Mouse (Mus musculus) WW6 (cell line): ENCODE results near the gene Ubr1.

Experiments used
- DNase-seq: peaks from one replicate; pipeline ENCODE4 v3.0.0-alpha.2; 2013; ENCODE audit warnings: low read depth, low spot score

Ubr1 gene

GRCm38 (mm10) chr2:120860699-120861098, 109.8 kb downstream of the Ubr1 start:
- no peak for DNase-seq

GRCm38 (mm10) chr2:120858131-120858530, 112.4 kb downstream of the Ubr1 start:
- DNase-seq, result no peak

- no peak for DNase-seq
Observed at GRCm38 (mm10) chr2:120853151-120853550, 117.4 kb downstream of the Ubr1 start.

- no peak for DNase-seq
Observed at GRCm38 (mm10) chr2:120852626-120853025, 117.9 kb downstream of the Ubr1 start.

- peak; percentile 89 for DNase-seq
Observed at GRCm38 (mm10) chr2:120850424-120851082, 120.0 kb downstream of the Ubr1 start, which contains the start of gene Ttbk2. Gene Ttbk2 (minus strand): TSS chr2:120850604.

- DNase-seq, result peak; percentile 42
Observed at GRCm38 (mm10) chr2:120849449-120850423, 120.8 kb downstream of the Ubr1 start, which contains the start of gene Cdan1. Gene Cdan1 (minus strand): TSS chr2:120850128.

GRCm38 (mm10) chr2:120845280-120845679, 125.2 kb downstream of the Ubr1 start:
- DNase-seq, result no peak

GRCm38 (mm10) chr2:120843990-120844389, 126.5 kb downstream of the Ubr1 start:
- no peak for DNase-seq

GRCm38 (mm10) chr2:120841211-120841610, 129.3 kb downstream of the Ubr1 start:
- no peak for DNase-seq

- DNase-seq, result no peak
Observed at GRCm38 (mm10) chr2:120835167-120835566, 135.3 kb downstream of the Ubr1 start.

- DNase-seq, result no peak
Observed at GRCm38 (mm10) chr2:120826936-120827638, 143.4 kb downstream of the Ubr1 start.
